Mouse (Mus musculus) megakaryocyte, embryonic 14.5 days (primary cell): Measurements from ENCODE around the gene Nupr1l.

Experiments used
- FLI1 ChIP-seq: IDR thresholded peaks from 2 replicates; pipeline ENCODE4 v1.6.1; 2012; ENCODE audit warnings: low read length, inconsistent platforms, mixed read lengths
- GATA1 ChIP-seq: IDR thresholded peaks from 3 replicates; pipeline ENCODE4 v1.6.1; 2012; ENCODE audit warnings: mixed read lengths, low read length, inconsistent platforms, borderline replicate concordance

DNA sequence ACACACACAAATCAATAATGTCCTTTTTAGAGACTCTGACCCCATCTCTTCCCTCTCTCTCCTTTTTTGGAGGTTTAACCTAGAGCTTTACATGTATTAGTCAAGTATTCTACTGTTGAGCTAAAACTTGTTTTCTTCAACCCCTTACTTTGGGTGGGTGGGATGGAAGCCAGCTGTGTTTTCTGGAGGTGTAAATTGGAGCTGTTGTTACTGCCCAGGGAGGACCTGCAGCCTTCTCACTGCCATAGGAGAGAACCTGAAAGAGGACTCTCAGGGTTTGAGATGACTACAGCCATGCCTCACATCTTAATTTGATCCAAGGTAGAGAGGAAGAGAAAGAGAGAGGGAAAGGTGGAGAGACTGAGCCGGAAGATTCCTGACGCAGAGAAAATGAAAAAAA lies 31.9 kb downstream of the Nupr1l start:
- TF ChIP-seq GATA1, result no peak
- no peak for TF ChIP-seq FLI1
